Mouse (Mus musculus): ENCODE data around the gene Tcap.
"Not testable (repeated sequence)": the region's sequence is repeated elsewhere in the genome, so short reads cannot be mapped to it uniquely, and the experiment has no call there.

Tcap gene

GRCm38 (mm10) chr11:98382405-98382804 is 1.2 kb upstream of the Tcap start:
- not testable (repeated sequence) for DNase-seq (ENCODE audit: low read depth)

- DNase-seq (ENCODE audit: low read depth), result no peak
Measured at GRCm38 (mm10) chr11:98384216-98384615, 605 bp downstream of the Tcap start.

- no peak for DNase-seq (ENCODE audit: low read depth)
Measured at GRCm38 (mm10) chr11:98384721-98385637, 1.4 kb downstream of the Tcap start.

GRCm38 (mm10) chr11:98385638-98386585 is 2.3 kb downstream of the Tcap start, which contains the start of gene Pnmt:
Gene Pnmt, plus strand, starts transcription at chr11:98386450.
- no peak for DNase-seq (ENCODE audit: low read depth)

GRCm38 (mm10) chr11:98386596-98386995 is 3.0 kb downstream of the Tcap start:
- DNase-seq (ENCODE audit: low read depth), result peak; percentile 34

- no peak for DNase-seq (ENCODE audit: low read depth)
Measured at GRCm38 (mm10) chr11:98387056-98387577, 3.5 kb downstream of the Tcap start.

GRCm38 (mm10) chr11:98388282-98388681 is 4.7 kb downstream of the Tcap start:
- no peak for DNase-seq (ENCODE audit: low read depth)

GRCm38 (mm10) chr11:98389221-98389780 is 5.7 kb downstream of the Tcap start:
- peak; percentile 72 for DNase-seq (ENCODE audit: low read depth)

GRCm38 (mm10) chr11:98390141-98390540 is 6.5 kb downstream of the Tcap start:
- no peak for DNase-seq (ENCODE audit: low read depth)

GRCm38 (mm10) chr11:98392034-98392433 is 8.4 kb downstream of the Tcap start:
- DNase-seq (ENCODE audit: low read depth), result no peak

GRCm38 (mm10) chr11:98392645-98393044 is 9.0 kb downstream of the Tcap start:
- no peak for DNase-seq (ENCODE audit: low read depth)

GRCm38 (mm10) chr11:98393317-98393716 is 9.7 kb downstream of the Tcap start:
- DNase-seq (ENCODE audit: low read depth), result peak; percentile 57

GRCm38 (mm10) chr11:98394301-98394700 is 10.7 kb downstream of the Tcap start:
- no peak for DNase-seq (ENCODE audit: low read depth)

GRCm38 (mm10) chr11:98395041-98395440 is 11.4 kb downstream of the Tcap start:
- no peak for DNase-seq (ENCODE audit: low read depth)

GRCm38 (mm10) chr11:98397946-98398345 is 14.3 kb downstream of the Tcap start:
- DNase-seq (ENCODE audit: low read depth), result no peak

- DNase-seq (ENCODE audit: low read depth), result peak; percentile 95
Measured at GRCm38 (mm10) chr11:98400161-98400726, 16.6 kb downstream of the Tcap start, which contains the start of gene Pgap3. Gene Pgap3, minus strand, starts transcription at chr11:98400490.

- DNase-seq (ENCODE audit: low read depth), result no peak
Measured at GRCm38 (mm10) chr11:98400816-98401215, 17.2 kb downstream of the Tcap start.

- DNase-seq (ENCODE audit: low read depth), result no peak
Measured at GRCm38 (mm10) chr11:98406621-98407020, 23.0 kb downstream of the Tcap start.

GRCm38 (mm10) chr11:98408872-98409271 is 25.3 kb downstream of the Tcap start:
- DNase-seq (ENCODE audit: low read depth), result no peak

- no peak for DNase-seq (ENCODE audit: low read depth)
Measured at GRCm38 (mm10) chr11:98409341-98409822, 25.8 kb downstream of the Tcap start.

- DNase-seq (ENCODE audit: low read depth), result peak; percentile 43
Measured at GRCm38 (mm10) chr11:98412273-98412796, 28.7 kb downstream of the Tcap start, which contains the start of gene Erbb2. Gene Erbb2, plus strand, starts transcription at chr11:98412470.

Measured in induced T-regulatory cell, adult 2 months (primary cell).